Mouse (Mus musculus) heart, postnatal 0 days (tissue): ENCODE data around the gene Dtymk.

Experiments
- CTCF ChIP-seq: IDR thresholded peaks from 2 replicates; pipeline ENCODE4 v1.5.1; 2016; ENCODE audit warnings: antibody characterized with exemption, control low read depth, low read depth
- EP300 ChIP-seq: IDR thresholded peaks from 2 replicates; pipeline ENCODE4 v1.6.1; 2016; ENCODE audit warnings: antibody characterized with exemption, low read depth

GRCm38 (mm10) chr1:93825105-93825674 lies 23.5 kb upstream of the Dtymk start:
- peak; percentile 33 for TF ChIP-seq CTCF
- no peak; the same call in 1 of the 2 replicates for TF ChIP-seq EP300
